Mouse (Mus musculus): ENCODE data around the gene Pced1b.
A peak's percentile ranks its signal among the peaks of the same experiment; 100 is the strongest.

Gene Pced1b

GRCm38 (mm10) chr15:97407496-97408454, 160.9 kb downstream of the Pced1b start:
- peak; percentile 9 for DNase-seq

GRCm38 (mm10) chr15:97411136-97411535, 164.2 kb downstream of the Pced1b start:
- no peak for DNase-seq

- no peak for DNase-seq
Observed at GRCm38 (mm10) chr15:97411671-97412070, 164.8 kb downstream of the Pced1b start.

GRCm38 (mm10) chr15:97412308-97412707, 165.4 kb downstream of the Pced1b start:
- no peak for DNase-seq

GRCm38 (mm10) chr15:97412861-97413260, 166.0 kb downstream of the Pced1b start:
- DNase-seq = no peak

- DNase-seq = no peak
Observed at GRCm38 (mm10) chr15:97414718-97415413, 168.0 kb downstream of the Pced1b start.

GRCm38 (mm10) chr15:97415426-97415946, 168.6 kb downstream of the Pced1b start:
- no peak for DNase-seq

- DNase-seq = no peak
Observed at GRCm38 (mm10) chr15:97420292-97420691, 173.4 kb downstream of the Pced1b start.

GRCm38 (mm10) chr15:97421533-97421932, 174.6 kb downstream of the Pced1b start:
- no peak for DNase-seq

GRCm38 (mm10) chr15:97422212-97422944, 175.5 kb downstream of the Pced1b start:
- DNase-seq = no peak

- DNase-seq = no peak
Observed at GRCm38 (mm10) chr15:97424375-97424774, 177.5 kb downstream of the Pced1b start.

GRCm38 (mm10) chr15:97424961-97425360, 178.1 kb downstream of the Pced1b start:
- no peak for DNase-seq

- no peak for DNase-seq
Observed at GRCm38 (mm10) chr15:97429201-97429900, 182.4 kb downstream of the Pced1b start.

GRCm38 (mm10) chr15:97431533-97431932, 184.6 kb downstream of the Pced1b start:
- no peak for DNase-seq

- DNase-seq = no peak
Observed at GRCm38 (mm10) chr15:97432221-97432620, 185.3 kb downstream of the Pced1b start.

Measured in right cerebral cortex, postnatal 4 days (tissue).